ENCODE assay signal across 29 mouse cellular contexts in genomic region chr13:45872966-45873365, GRCm38 (mm10).
DNase-seq lines count a peak whose midpoint lies in the region; ATAC-seq and TF ChIP-seq lines count a peak whose summit lies in the region.
"Had no signal": no experiment of that assay in that cellular context is flagged by ENCODE, and none has a peak within 500 bp of the region (broad histone marks: within the 10 kb centered on the region; RNA-seq: fewer than 3 reads in every experiment).

No protein-coding gene starts in this region.

- H3K4me1 ChIP-seq in heart, embryonic 15.5 days (replicated peaks): no peaks in the 10 kb centered on the region; the same call in 1 of the 2 replicates
- peaks cover 3% of the 10 kb centered on the region; the same call in 1 of the 2 replicates for H3K4me1 ChIP-seq in heart, embryonic 10.5 days
- peaks cover 14% of the 10 kb centered on the region for H3K4me1 ChIP-seq in embryonic fibroblast, embryonic 13.5 days (ENCODE audit: control insufficient read depth, insufficient read depth, low read length)
- H3K4me1 ChIP-seq in midbrain, postnatal 0 days (ENCODE audit: insufficient read depth, low read length): no peaks in the 10 kb centered on the region
- H3K4me1 ChIP-seq: hindbrain, embryonic 13.5 days; limb, embryonic 12.5 days; neural tube, embryonic 12.5 days had no signal

- no peaks in the 10 kb centered on the region for H3K79me2 ChIP-seq in myocyte (ENCODE audit: control insufficient read depth, insufficient read depth)

- H3K4me2 ChIP-seq in heart, embryonic 15.5 days: no peak overlapping the region
- H3K4me2 ChIP-seq in myocyte (ENCODE audit: low read depth): peak overlapping the region; percentile 82
- no peak overlapping the region for H3K4me2 ChIP-seq in midbrain, postnatal 0 days (ENCODE audit: low read depth, low read length, poor library complexity, severe bottlenecking)
- H3K4me2 ChIP-seq: embryonic facial prominence, embryonic 13.5 days; heart, embryonic 11.5 days; hindbrain, embryonic 13.5 days; limb, embryonic 12.5 days; lung, embryonic 14.5 days; neural tube, embryonic 12.5 days; stomach, embryonic 15.5 days had no signal

- H3K36me3 ChIP-seq in heart, embryonic 15.5 days: no peaks in the 10 kb centered on the region
- H3K36me3 ChIP-seq in heart, embryonic 10.5 days: no peaks in the 10 kb centered on the region
- peaks cover 4% of the 10 kb centered on the region for H3K36me3 ChIP-seq in myocyte (ENCODE audit: control insufficient read depth, insufficient read depth)
- H3K36me3 ChIP-seq in midbrain, postnatal 0 days (ENCODE audit: insufficient read depth, low read length): no peaks in the 10 kb centered on the region
- H3K36me3 ChIP-seq: hindbrain, embryonic 13.5 days; limb, embryonic 12.5 days; neural tube, embryonic 12.5 days; stomach, embryonic 15.5 days had no signal

- TF ChIP-seq POLR2A in embryonic fibroblast, embryonic 13.5 days (IDR thresholded peaks at IDR 0.05; ENCODE audit: low read depth, low read length): no peak
- TF ChIP-seq POLR2A in myocyte (IDR thresholded peaks at IDR 0.05; ENCODE audit: insufficient read length, low read depth): no peak

- H3K9me3 ChIP-seq in heart, embryonic 15.5 days (replicated peaks): no peaks in the 10 kb centered on the region
- no peaks in the 10 kb centered on the region for H3K9me3 ChIP-seq in heart, embryonic 10.5 days
- no peaks in the 10 kb centered on the region for H3K9me3 ChIP-seq in midbrain, postnatal 0 days (ENCODE audit: low read length)
- H3K9me3 ChIP-seq: embryonic facial prominence, embryonic 13.5 days; G1E; hindbrain, embryonic 13.5 days; liver, embryonic 15.5 days; neural tube, embryonic 12.5 days; stomach, embryonic 15.5 days had no signal

- no peak for ATAC-seq in heart, embryonic 15.5 days (replicated peaks; ENCODE audit: insufficient number of reproducible peaks, insufficient read depth, low FRiP score, low read depth)
- ATAC-seq in CD4-positive, CD25-positive, alpha-beta regulatory T cell, adult 4 months: peak; percentile 16
- no peak for ATAC-seq in midbrain, postnatal 0 days (ENCODE audit: low FRiP score)
- ATAC-seq in megakaryocyte progenitor cell, adult 5-6 weeks (replicated peaks; ENCODE audit: poor library complexity): no peak
- ATAC-seq: forebrain, embryonic 16.5 days had no signal

- H3K4me3 ChIP-seq in heart, embryonic 15.5 days: no peak overlapping the region
- H3K4me3 ChIP-seq in heart, embryonic 10.5 days: no peak overlapping the region
- no peak overlapping the region for H3K4me3 ChIP-seq in embryonic fibroblast, embryonic 13.5 days (ENCODE audit: insufficient read depth, low read length)
- no peak overlapping the region for H3K4me3 ChIP-seq in myocyte
- no peak overlapping the region for H3K4me3 ChIP-seq in midbrain, postnatal 0 days (ENCODE audit: low read depth, low read length)
- H3K4me3 ChIP-seq: embryonic facial prominence, embryonic 13.5 days; erythroblast, embryonic 14.5 days; hindbrain, embryonic 13.5 days; layer of hippocampus, adult 2 months; limb, embryonic 12.5 days; liver, embryonic 15.5 days; neural tube, embryonic 12.5 days; stomach, embryonic 15.5 days had no signal

- 88% methylated on average over 7 of the region's 7 CpGs for WGBS in heart, embryonic 15.5 days
- WGBS in heart, embryonic 10.5 days: 91% methylated on average over 7 of the region's 7 CpGs
- WGBS in midbrain, postnatal 0 days: 90% methylated on average over 7 of the region's 7 CpGs

- no peak overlapping the region for H3K9ac ChIP-seq in heart, embryonic 15.5 days
- no peak overlapping the region for H3K9ac ChIP-seq in midbrain, postnatal 0 days (replicated peaks; ENCODE audit: low read length, poor library complexity, severe bottlenecking)
- H3K9ac ChIP-seq: embryonic facial prominence, embryonic 13.5 days; hindbrain, embryonic 13.5 days; limb, embryonic 12.5 days; liver, embryonic 15.5 days; lung, embryonic 14.5 days; neural tube, embryonic 12.5 days; stomach, embryonic 15.5 days had no signal

- TF ChIP-seq CTCF in embryonic fibroblast, embryonic 13.5 days (IDR thresholded peaks at IDR 0.05; ENCODE audit: borderline replicate concordance, insufficient read depth, low read length): no peak
- no peak for TF ChIP-seq CTCF in midbrain, postnatal 0 days (IDR thresholded peaks at IDR 0.05)

- no peak for DNase-seq in heart, embryonic 10.5 days (ENCODE audit: low spot score)
- no peak for DNase-seq in adrenal gland, adult 18-20 months (ENCODE audit: low spot score in 2 of 2)
- DNase-seq in midbrain, postnatal 0 days (ENCODE audit: low spot score): no peak
- DNase-seq: adrenal gland, adult 2 months; cerebellum, adult 8-10 months; embryo, embryonic 11 days; gastrocnemius, postnatal 10 days; heart, adult 11 months; heart, postnatal 4 days; kidney, postnatal 36 days; lung, embryonic 14.5 days; lung, postnatal 14 days; midbrain, embryonic 14.5 days had no signal

- 0 out of 2 replicates have a peak overlapping the region, but pooled peaks have one; percentile 4 for H3K27ac ChIP-seq in heart, embryonic 15.5 days
- H3K27ac ChIP-seq in heart, embryonic 10.5 days: no peak overlapping the region
- H3K27ac ChIP-seq in embryonic fibroblast, embryonic 13.5 days (ENCODE audit: insufficient read depth, low read length): peak overlapping the region; percentile 75
- H3K27ac ChIP-seq in midbrain, postnatal 0 days (ENCODE audit: low read depth, low read length): no peak overlapping the region
- H3K27ac ChIP-seq: hindbrain, embryonic 13.5 days; layer of hippocampus, adult 2 months; limb, embryonic 12.5 days; liver, embryonic 15.5 days; neural tube, embryonic 12.5 days; stomach, embryonic 15.5 days had no signal

- H3ac ChIP-seq in myocyte (ENCODE audit: control insufficient read depth, insufficient read length): no peak overlapping the region

- no peaks in the 10 kb centered on the region for H3K27me3 ChIP-seq in heart, embryonic 15.5 days
- H3K27me3 ChIP-seq in heart, embryonic 10.5 days (ENCODE audit: insufficient read depth, poor library complexity, severe bottlenecking): no peaks in the 10 kb centered on the region
- no peaks in the 10 kb centered on the region for H3K27me3 ChIP-seq in myocyte (ENCODE audit: control insufficient read depth, insufficient read depth, insufficient read length)
- no peaks in the 10 kb centered on the region for H3K27me3 ChIP-seq in midbrain, postnatal 0 days (ENCODE audit: insufficient read depth, low read length)
- H3K27me3 ChIP-seq: embryonic facial prominence, embryonic 13.5 days; hindbrain, embryonic 13.5 days; limb, embryonic 12.5 days; liver, embryonic 15.5 days; neural tube, embryonic 12.5 days; stomach, embryonic 15.5 days had no signal

TF ChIP-seq in myocyte, 11 proteins besides CTCF, POLR2A, EP300 and RAD21:
- TF ChIP-seq MYOG (IDR thresholded peaks at IDR 0.05; ENCODE audit: control insufficient read depth in 1 of 3, insufficient read depth in 1 of 3, insufficient read length in 2 of 3, low read depth in 2 of 3) (no peak), POLR2AphosphoS2 (IDR thresholded peaks at IDR 0.05; ENCODE audit: insufficient read length, low read depth) (no peak)

Comparison
In these comparisons a context has a peak if more than half of its experiments do, and no peak if none do; other contexts are left out.
1. H3K27ac ChIP-seq: peak in heart, embryonic 15.5 days (single experiment) and embryonic fibroblast, embryonic 13.5 days (single experiment); none in heart, embryonic 10.5 days (single experiment) and midbrain, postnatal 0 days (single experiment).